Mouse (Mus musculus) erythroblast, embryonic 14.5 days (primary cell): Measurements from ENCODE around the gene Epb41l1.

ENCODE experiments used
- GATA1 ChIP-seq: IDR thresholded peaks from 2 replicates; pipeline ENCODE4 v1.6.1; 2012; ENCODE audit warnings: low read length, inconsistent platforms, mixed read lengths
- TAL1 ChIP-seq: IDR thresholded peaks from 3 replicates; pipeline ENCODE4 v1.6.1; 2012; ENCODE audit warnings: low read length, inconsistent platforms, mixed read lengths

DNA sequence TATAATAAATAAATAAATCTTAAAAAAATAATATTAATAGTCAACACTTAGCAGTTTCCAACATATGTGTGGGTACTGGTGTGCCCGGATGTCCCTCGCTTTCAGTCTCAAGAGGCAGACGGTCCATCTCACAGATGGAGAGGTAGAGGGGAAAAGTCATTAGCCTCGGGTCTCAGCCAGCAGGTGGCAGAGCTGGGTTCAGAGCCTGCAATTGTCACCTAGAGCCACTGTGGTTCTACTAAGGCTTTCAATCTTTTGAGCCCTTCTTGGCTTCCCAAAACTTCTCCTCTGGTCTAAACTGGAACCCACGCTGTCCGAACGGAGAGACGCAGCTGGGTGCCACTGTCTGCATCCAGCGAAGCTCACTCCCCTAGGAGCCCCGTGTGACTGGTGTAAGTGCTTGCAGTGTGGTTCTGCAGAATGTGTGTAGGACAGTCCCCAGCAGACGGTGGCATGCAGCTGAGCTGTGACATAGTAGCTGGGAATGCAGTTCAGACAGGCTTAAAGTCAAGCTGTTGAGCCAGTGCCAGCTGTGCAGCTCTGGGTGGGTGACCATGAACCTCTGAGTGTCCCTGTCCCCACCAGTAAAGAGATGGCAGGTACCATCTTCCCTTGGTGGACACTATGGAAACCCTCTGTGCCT is 163.6 kb downstream of the Epb41l1 start:
- TF ChIP-seq TAL1, result no peak
- TF ChIP-seq GATA1, result no peak
